Mouse (Mus musculus): ENCODE data around the gene Acap3. TPM values are rescaled to one million over a fixed set of nuclear protein-coding genes. Genes with fewer than 3 reads are reported as not detected.

Acap3 gene
- total RNA-seq, 4 experiments from 2014 or later, result 9.5 to 13.8 (median 10.9) TPM

- no peak for DNase-seq (ENCODE audit: low spot score)
Observed at GRCm38 (mm10) chr4:155886330-155886729, 5.3 kb upstream of the Acap3 start.

GRCm38 (mm10) chr4:155887674-155888073, 3.9 kb upstream of the Acap3 start:
- no peak for DNase-seq (ENCODE audit: low spot score)

GRCm38 (mm10) chr4:155888181-155888580, 3.4 kb upstream of the Acap3 start:
- no peak for DNase-seq (ENCODE audit: low spot score)

- DNase-seq (ENCODE audit: low spot score), result no peak
Observed at GRCm38 (mm10) chr4:155889316-155889715, 2.3 kb upstream of the Acap3 start.

- no peak for DNase-seq (ENCODE audit: low spot score)
Observed at GRCm38 (mm10) chr4:155891011-155891471, 581 bp upstream of the Acap3 start.

- peak; percentile 61 for DNase-seq (ENCODE audit: low spot score)
Observed at GRCm38 (mm10) chr4:155892017-155892416, 395 bp downstream of the Acap3 start.

GRCm38 (mm10) chr4:155892438-155893211, 1.0 kb downstream of the Acap3 start:
- peak; percentile 35 for DNase-seq (ENCODE audit: low spot score)

GRCm38 (mm10) chr4:155893212-155893690, 1.6 kb downstream of the Acap3 start:
- DNase-seq (ENCODE audit: low spot score), result no peak

GRCm38 (mm10) chr4:155894311-155894881, 2.8 kb downstream of the Acap3 start:
- DNase-seq (ENCODE audit: low spot score), result peak; percentile 86

GRCm38 (mm10) chr4:155895216-155895615, 3.6 kb downstream of the Acap3 start:
- DNase-seq (ENCODE audit: low spot score), result peak; percentile 70

- DNase-seq (ENCODE audit: low spot score), result no peak
Observed at GRCm38 (mm10) chr4:155895826-155896225, 4.2 kb downstream of the Acap3 start.

GRCm38 (mm10) chr4:155896461-155896860, 4.8 kb downstream of the Acap3 start:
- no peak for DNase-seq (ENCODE audit: low spot score)

- DNase-seq (ENCODE audit: low spot score), result no peak
Observed at GRCm38 (mm10) chr4:155898318-155898717, 6.7 kb downstream of the Acap3 start.

- no peak for DNase-seq (ENCODE audit: low spot score)
Observed at GRCm38 (mm10) chr4:155899355-155899754, 7.7 kb downstream of the Acap3 start.

- DNase-seq (ENCODE audit: low spot score), result no peak
Observed at GRCm38 (mm10) chr4:155901205-155901604, 9.6 kb downstream of the Acap3 start.

GRCm38 (mm10) chr4:155903246-155903645, 11.6 kb downstream of the Acap3 start:
- DNase-seq (ENCODE audit: low spot score), result no peak

- DNase-seq (ENCODE audit: low spot score), result peak; percentile 0
Observed at GRCm38 (mm10) chr4:155904318-155905102, 12.9 kb downstream of the Acap3 start.

GRCm38 (mm10) chr4:155905634-155906033, 14.0 kb downstream of the Acap3 start:
- no peak for DNase-seq (ENCODE audit: low spot score)

GRCm38 (mm10) chr4:155906125-155906524, 14.5 kb downstream of the Acap3 start:
- no peak for DNase-seq (ENCODE audit: low spot score)

GRCm38 (mm10) chr4:155907003-155907402, 15.4 kb downstream of the Acap3 start:
- no peak for DNase-seq (ENCODE audit: low spot score)

GRCm38 (mm10) chr4:155908281-155908680, 16.7 kb downstream of the Acap3 start:
- DNase-seq (ENCODE audit: low spot score), result no peak

- DNase-seq (ENCODE audit: low spot score), result no peak
Observed at GRCm38 (mm10) chr4:155908751-155909150, 17.1 kb downstream of the Acap3 start.

Measured in heart, adult 8-10 months (tissue).